Mouse (Mus musculus) G1E-ER4 (cell line): ENCODE measurements around the gene Rpl37. TPM values are rescaled to one million over a fixed set of nuclear protein-coding genes. Genes with fewer than 3 reads are reported as not detected.

Experiments
- GATA1 ChIP-seq: IDR thresholded peaks from one replicate; pipeline ENCODE4 v1.8.0; 2012; ENCODE audit warnings: low read length, inconsistent platforms
- polyA plus RNA-seq: library from polyadenylated mRNA; stranded (reverse); fragments of >175 nt; gene quantifications from 2 replicates; pipeline ENCODE4 v1.2.3, GENCODE M21; 2012

Gene Rpl37
- polyA plus RNA-seq, 1 experiment, result 55.2 TPM

DNA sequence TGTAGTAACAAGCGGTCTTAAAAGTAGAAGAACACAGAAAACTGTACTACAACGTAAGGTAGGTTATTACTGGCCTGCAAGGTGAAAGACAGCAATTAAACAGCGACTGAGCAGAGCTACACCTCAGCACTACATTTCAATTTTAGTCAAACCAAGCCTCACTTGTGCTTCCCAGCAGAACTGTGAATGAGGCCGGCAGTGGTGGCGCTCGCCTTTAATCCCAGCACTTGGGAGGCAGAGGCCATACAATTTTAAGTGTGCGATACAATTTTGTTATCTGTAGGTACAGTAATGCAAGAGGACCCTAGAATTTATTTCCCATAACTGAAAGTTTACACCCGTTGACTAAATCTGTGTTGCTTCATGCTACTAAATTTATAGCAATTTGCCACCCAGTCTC lies 1.3 kb upstream of the Rpl37 start:
- TF ChIP-seq GATA1, result no peak

DNA sequence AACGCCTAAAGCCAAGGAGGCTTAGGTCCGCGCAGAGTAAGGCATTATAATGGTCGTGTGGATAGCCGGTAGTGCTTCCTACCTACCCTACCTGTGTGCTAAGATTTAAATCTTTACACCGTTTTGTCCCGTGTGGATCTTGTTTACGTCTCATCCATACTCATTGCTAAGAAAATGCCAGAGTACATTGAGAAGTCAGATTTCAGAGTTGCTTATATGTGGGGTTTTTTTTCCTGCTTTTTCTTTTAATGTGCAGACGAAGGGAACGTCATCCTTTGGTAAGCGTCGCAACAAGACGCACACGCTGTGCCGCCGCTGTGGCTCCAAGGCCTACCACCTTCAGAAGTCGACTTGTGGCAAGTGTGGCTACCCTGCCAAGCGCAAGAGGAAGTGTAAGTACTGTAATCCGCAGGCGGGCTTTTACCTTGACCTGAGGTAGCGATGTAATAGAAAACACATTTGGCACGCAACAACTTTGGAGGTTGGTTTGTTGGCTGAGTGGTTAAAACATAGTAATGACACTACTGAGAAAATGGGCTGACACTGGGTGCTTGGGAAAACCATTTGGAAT lies 671 bp downstream of the Rpl37 start:
- TF ChIP-seq GATA1, result no peak

DNA sequence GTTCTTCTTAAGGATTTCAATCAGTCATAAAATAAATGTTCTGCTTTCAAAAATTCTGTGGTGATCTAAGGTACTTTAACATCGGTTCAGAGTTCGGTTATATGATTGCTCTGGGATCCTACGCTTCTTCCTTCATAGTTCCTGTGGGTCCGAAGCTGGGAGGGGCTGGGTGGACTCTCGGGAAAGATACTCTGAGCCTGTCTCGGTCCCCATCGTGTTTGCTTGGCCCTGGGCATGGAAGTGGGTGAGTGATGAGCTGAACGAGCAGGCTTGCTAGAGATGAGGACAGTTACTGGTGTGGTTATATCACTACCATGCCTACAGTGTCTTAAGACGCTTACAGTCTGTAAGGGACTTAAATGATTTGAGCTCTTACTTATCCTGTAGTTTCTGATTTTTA lies 2.2 kb downstream of the Rpl37 start:
- no peak for TF ChIP-seq GATA1

DNA sequence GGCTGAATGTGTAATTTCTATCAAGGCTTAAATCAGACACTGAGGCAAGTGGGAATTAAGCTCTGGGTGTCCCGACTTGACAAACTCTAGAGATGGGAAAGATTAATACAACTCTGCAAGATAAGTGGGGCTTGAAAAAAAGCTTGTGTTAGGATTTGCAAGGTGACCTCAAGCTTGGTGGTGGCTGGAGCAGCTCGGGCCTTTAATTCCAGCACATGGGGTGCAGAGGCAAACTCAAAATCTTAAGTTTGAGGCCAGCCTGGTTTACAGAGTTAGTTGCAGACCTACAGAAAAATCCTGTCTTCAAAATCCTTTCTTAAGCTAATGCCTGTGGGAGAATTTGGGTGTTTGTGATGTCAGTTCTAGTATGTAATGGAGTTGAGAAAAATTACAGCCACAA lies 2.7 kb downstream of the Rpl37 start:
- no peak for TF ChIP-seq GATA1

DNA sequence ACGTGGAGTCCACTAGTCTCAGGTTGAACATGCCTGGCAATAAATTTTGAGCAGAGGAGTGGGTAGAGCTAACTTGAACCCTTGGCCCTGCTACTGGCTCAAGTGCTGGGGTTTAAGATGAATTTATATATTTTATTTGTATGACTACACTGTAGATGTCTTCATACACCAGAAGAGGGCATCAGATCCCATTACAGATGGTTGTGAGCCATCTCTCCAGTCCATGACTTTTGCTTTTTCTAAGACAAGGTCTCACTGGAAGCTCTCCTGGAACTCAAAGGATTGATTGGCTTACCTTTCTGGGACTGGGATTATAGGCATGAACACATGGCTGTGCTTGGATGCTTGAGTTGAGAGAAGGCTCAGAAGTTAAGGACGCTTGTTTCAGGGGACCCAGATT lies 3.3 kb downstream of the Rpl37 start:
- TF ChIP-seq GATA1, result no peak

DNA sequence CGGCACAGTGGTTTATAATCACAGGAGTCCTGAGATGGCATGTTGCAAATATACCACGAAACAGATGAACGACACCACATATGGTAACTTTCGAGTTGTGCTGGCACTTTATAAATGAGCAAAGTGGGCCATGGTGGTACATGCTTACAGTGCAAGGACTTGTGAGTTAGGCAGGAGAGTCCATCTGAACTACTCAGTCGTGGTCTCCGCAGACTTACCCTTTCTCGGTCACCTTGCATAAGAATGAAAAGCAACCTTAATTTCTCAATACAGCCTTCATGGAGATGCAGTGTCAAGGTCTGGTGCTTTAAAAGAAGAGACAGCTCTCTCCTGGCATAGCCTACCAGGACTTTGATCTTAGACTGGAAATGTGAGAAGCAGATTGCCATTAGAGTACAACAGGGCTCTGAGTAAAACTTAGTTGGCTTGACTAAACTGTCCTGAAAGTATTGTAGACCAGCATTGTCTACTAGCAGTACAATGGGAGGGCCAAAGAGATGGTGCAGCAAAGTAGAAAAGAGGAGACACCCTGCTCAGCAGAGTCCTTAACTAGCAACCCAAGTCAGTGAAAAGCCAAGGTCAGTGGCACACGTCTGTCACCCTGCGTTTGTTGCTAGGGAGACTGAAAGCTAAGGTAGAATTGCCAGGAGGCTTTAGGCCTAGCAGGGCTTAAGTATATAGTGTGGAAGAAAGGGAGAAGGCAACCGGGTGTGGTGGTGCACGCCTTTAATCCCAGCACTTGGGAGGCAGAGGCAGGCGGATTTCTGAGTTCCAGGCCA lies 5.3 kb downstream of the Rpl37 start:
- TF ChIP-seq GATA1, result no peak

DNA sequence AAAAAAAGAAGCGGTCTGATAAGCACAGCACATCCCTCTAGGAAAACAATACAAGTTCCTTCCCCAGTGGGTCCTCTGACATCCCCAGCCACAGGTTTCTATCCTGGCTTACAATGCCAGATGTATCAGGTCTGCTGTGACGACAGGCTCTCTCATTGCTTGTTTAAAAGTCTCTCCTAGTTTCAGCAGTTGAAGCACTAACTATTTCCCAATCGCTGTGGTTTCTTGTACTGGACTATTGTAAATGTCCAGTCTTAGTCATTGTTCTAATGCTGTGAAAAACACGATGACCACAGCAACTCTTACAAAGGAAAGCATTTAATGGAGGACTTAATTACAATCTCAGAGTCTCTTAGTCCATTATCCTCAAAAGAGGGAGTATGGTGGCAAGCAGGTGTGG lies 10.0 kb downstream of the Rpl37 start:
- TF ChIP-seq GATA1, result no peak

DNA sequence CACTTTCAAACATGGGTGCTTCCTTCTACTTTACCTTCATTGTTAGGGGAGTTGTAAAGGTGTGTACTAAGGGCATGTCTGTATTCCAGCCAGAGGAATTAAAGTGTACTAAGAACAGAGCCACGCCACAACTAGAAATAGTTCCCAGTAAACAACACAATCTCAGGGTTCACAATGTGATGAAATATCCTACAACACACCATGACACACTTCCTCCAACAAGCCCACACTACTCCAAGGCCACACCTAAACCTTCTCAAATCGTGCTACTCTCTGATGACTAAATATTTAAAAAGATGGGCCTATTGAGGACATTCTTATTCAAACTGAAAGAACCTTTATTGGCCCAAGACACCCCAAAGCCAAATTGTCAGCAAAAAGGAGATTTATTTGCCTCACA lies 11.0 kb downstream of the Rpl37 start:
- no peak for TF ChIP-seq GATA1

DNA sequence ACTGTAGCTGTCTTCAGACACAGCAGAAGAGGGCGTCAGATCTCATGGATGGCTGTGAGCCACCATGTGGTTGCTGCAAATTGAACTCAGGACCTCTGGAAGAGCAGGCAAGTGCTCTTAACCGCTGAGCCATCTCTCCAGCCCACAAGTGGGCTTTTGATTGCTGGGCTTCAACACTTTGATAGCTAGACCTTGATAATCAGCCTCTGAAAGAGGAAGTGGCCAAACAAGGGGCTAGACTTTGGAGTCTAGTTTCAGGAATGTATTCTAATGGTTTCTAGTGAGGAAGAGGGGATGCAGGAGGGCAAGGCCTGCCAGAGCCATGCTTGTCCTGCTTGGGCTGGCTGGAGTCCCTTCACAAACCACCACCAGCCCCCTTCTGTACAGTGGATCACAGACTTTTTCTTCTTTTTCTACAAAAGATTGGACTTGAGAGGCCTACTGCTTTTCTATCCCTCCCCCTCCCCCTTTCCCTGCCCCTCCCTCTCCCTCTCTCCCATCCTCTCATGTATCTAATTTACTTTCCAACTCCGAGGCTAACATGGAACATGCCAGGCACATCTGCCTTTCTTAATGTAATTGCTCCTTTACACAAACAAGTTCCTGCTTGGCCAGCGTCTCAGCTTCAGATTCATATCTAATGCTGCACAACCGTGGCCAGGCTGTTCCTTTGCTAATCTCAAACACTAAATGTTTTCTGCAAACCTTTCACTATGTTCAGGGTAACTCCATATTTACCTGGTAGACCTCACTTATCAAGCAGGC lies 11.9 kb downstream of the Rpl37 start:
- TF ChIP-seq GATA1, result peak; percentile 76

DNA sequence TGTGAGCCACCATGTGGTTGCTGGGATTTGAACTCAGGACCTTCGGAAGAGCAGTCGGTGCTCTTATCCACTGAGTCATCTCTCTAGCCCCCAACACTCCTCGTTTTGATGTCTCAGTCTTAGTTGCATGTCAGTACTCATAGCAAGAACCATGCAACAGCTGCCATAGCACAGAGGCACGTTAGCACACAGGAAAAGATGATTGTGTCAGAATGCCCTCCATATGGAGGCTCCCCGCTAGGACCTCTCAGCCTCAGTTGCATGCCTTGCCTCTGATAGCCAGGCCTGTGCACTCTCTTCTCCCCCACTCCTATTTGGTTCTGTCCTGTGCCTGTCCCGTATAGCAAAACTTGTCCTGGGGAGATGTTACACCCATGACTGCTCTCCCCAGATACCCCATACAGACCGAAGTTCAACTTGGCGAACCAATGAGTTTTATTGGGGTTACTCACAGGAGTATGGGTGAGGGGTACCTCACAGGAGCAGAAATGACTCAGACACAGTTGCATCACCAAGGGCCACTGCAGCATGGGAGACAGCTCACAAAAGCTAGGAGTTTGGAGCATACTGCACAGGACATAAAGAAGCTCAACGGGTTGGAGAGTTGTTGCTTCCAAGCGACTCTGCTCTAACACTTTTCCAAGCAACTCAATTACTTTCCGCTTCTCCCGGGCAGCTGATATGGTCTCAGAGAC lies 12.8 kb downstream of the Rpl37 start:
- TF ChIP-seq GATA1, result no peak

DNA sequence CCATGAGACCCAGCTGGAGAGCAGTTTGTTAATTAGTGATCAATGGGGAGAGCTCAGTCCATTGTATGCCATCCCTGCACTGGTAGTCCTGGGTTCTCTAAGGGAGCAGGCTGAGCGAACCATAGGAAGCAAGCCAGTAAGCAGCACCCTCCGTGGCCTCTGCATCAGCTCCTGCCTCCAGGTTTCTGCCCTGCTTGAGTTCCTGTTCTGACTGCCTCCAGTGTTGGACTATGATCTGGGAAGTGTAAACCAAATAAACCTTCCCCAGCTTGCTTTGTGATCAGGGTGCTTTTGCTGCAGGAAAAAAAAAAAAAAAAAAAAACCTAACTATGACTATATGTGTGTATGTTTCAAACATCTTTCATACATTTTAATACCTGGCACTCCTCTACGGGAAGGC lies 16.9 kb downstream of the Rpl37 start:
- TF ChIP-seq GATA1, result no peak

DNA sequence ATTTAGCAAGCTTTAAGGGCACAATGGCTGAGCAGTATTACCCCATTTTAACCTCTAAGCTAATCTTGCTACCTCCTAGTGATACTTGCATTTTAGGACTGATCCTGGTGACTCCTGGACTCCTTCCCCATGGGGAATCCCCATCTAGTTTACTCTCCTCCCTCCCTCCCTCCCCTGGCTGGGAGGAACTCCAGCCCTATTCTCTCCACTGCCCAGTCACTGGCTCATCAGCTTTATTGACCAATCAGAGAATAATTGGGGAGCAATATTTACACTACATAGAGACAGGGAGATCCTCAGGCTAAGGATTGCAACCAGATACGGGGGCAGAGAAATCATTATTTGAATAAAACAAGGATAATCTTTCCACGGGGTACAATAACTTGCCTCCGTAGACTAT lies 17.7 kb downstream of the Rpl37 start:
- TF ChIP-seq GATA1, result no peak

DNA sequence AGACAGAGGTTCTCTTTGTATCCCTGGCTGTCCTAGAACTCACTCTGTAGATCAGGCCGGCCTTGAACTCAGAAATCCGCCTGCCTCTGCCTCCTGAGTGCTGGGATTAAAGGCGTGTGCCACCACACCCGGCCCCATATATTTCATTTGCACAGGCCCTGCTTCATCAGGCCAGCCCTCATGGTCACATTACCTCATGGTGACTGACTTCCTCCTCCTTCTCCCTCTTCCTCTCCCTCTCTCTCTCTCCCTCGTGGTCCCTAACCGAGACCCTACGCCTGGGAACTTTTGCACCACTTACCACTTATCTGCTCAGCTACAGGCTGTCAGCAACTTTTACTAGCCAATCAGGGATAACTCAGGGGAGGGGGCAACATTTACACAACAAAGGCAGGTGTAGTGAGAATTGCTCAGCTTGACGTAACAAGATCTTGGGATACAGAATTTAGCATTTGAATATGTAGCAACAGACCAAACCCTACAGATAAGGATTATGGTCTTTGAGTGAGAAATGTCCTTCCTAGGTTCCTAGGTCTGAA lies 18.6 kb downstream of the Rpl37 start:
- TF ChIP-seq GATA1, result no peak

DNA sequence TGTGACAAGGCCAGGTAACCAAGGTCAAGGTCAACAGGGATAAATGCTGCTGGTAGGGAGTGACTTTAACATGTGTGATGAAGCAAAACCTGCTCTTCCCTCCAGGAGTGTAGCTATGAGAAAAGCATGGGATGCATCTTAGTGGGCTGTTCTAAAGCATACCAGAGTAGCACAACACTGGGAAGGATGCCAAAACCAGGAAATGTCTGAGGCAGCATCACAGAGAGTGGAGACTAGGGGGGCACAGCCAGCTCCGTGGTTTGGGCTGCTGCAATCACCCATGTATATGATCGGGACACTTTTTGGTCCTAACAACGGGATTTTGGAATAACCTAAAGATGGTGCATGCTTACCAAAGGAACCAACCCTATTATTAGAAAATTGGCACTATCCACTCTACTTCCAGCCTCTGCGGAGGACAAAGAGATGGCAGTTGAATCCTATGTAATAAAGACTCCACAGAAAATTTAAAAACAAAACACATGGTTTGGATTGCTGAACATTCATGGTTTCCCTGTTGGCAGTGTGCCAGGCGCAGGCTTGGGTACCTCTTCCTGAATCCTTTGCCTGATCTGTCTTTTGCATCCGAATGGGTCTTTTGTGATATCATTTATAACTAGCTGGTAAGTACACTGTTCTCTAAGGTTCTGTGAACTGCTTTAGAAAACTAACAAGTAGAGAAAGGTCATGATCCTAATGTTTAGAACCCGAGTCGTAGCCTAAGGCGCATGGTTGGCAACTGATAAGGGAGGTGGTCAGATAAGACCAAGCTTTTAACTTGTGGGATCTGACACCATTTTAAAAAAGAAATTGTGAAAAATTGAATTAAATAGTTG lies 21.8 kb downstream of the Rpl37 start:
- peak; percentile 32 for TF ChIP-seq GATA1

DNA sequence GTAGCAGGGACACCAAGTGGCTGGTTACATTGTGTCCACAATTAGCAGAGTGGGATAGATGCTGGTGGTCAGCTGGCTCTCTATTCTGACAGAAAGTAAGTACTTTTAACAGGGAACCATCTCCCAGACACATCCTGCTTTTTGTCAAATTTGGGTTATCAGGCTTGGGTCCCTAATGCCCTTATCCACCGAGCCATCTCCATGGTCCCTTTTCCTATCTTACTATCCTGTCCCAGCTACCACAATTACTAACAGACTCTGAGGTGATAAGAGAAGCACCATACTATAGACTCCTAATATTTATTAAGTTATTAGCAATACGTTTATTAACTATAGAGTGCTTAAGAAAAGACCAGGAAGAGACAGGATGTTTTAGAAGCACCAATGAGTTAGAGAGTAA lies 22.9 kb downstream of the Rpl37 start:
- no peak for TF ChIP-seq GATA1
